Mouse (Mus musculus): ENCODE results near the gene Cngb1. TPM values are rescaled to one million over a fixed set of nuclear protein-coding genes. Genes with fewer than 3 reads are reported as not detected.
A peak's percentile ranks its signal among the peaks of the same experiment; 100 is the strongest.

The Cngb1 gene
- under 1 TPM; 0.27 to 0.73 TPM for total RNA-seq (2021)
- long read RNA-seq, experiment 1: 0 reads
- long read RNA-seq, experiment 2: 0 reads

DNA sequence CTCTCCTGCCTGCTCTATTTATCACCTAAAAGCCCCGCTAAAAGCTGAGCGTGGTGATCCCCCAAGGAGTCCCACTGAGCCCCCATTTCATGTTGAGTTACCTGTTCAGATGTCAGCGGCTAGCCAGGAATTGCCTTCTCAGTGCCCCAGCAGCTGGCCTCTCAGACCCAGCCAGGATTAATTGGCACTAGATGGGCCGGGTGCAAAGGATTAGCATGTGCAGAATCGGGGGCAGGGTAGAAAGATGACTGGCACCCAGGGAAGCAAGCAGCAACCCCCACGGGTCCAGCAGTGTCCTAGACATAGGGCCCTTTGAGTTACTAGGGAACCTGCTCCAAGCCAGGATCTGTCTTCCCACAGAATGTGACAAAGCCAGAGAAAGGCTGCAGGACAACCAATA lies at the start of gene Cngb1:
Cngb1 (minus strand) TSS at position 155 of the 400 bp plus-strand sequence.
- no peak for DNase-seq

DNA sequence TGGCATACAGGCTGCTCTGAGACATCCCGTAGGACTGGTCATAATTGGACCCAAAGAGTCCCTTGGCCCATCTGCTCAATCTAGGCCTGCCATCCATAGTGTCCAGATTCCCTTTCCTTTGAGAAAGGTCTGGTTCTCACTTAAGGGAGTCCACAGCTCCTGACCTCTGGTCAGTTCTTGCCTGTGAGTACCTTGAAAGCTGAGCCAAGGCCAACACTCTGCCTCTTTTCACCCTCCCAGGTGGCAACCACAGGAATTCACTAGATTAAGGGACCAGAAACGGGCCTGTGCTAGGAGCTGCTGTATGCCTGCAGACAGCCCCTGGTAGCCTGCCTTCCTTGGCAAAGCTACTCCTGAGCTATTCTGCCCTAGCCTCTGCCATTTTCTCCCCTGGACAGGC lies 48.2 kb upstream of the Cngb1 start:
- no peak for DNase-seq

DNA sequence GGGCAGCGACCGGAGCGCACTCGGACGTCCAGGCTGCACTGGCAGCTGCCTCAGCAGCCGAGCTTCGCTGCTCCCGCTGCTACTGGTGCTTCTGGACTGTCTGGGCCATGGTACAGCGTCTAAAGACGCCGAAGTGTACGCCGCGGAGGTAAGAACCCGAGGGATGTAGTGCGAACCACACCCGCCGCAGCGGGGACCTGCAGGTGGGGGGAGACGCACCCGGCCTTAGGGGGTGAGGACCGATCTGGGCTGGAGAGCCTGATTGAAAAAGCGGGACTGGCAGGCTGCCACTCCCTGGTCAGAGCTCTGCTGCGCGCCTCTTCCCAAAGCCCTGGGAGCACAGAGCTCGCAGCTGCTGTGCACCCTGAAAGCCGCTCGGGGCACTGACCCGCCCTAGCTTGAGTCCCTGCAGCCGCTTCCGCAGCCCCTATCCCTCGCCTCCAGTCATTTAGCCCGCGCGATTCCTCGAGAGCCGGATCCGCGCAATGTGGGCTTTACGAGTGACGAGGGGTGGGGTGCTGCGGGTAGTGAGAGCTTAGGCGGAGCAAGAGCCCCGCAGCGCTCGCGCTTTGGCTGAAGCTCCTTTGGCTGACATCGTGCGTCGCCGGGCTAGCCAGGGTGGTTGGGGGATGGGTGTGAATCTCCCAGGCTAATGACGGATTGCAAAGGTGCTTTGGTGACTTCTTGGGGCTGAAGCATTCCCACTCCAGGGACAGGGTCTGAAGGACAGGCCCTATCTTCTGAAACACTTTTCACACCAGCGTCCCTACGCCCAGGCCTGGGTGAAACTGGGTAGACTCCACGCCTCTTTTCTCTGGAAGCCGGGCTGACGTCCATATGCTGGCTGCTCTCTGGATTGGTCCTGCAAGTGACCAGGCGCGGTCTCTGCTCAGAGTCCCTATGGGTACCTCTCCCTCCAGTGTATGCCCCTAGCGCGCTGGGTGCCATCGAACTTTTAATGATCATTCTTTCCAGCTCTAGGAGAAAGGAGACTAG lies 46.8 kb upstream of the Cngb1 start:
- DNase-seq: peak; percentile 61

DNA sequence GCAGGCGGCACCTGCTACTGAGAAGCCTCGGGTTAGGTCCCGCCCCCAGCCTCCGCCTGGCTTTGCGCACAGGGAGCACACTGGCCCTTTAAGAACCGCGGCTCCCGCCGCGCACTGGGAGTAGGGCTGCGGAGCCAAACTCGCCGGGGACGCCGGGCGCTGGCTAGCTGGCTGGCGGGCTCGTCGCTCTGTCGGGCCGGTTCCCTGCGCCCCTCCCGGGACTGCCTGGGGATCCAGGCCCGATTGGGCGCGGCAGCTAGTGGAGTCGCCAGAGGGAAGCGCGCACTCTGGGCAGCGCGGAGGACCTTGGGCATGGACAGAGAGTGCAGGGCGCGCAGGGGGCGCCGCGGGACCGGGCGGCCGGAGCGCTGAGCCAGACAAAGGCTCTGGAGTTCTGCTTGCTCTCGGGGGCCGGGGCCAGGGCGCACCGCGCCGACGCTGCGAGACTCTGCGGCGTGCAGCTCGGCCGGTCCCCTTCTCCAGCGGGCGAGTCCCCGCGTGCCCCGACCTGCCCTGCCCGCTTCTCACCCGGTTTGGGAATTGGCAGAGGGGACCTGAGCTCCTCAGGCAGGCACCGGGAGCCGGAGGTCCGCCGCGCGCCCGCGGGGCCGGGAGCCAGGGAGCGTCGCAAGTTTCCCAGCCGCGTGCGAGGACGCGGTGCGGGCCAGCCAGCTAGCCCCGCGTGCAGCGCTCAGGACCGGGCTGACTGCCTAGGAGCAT lies 45.9 kb upstream of the Cngb1 start, which contains the start of gene Mmp15:
Mmp15 (plus strand) TSS at position 118 of the 720 bp plus-strand sequence.
- DNase-seq: peak; percentile 77

DNA sequence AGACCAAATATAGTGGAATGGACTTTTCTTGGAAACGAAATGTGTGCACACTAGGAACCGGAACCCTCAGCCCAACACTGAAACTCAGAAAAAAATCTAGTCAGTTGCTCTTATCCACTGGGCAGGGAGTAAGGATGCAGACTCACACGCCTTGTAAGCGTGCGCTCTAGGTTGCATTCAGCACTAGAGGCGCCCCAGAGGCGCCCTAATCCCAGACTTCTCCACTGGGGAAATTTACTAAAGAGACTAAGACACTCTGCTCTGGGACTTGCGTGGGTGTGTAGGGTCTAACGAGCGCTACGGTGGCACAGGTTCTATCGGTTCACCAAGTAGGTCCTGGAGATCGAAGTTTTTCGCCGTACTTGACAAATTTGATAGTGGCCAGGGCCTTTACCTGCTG lies 45.1 kb upstream of the Cngb1 start:
- DNase-seq: no peak

DNA sequence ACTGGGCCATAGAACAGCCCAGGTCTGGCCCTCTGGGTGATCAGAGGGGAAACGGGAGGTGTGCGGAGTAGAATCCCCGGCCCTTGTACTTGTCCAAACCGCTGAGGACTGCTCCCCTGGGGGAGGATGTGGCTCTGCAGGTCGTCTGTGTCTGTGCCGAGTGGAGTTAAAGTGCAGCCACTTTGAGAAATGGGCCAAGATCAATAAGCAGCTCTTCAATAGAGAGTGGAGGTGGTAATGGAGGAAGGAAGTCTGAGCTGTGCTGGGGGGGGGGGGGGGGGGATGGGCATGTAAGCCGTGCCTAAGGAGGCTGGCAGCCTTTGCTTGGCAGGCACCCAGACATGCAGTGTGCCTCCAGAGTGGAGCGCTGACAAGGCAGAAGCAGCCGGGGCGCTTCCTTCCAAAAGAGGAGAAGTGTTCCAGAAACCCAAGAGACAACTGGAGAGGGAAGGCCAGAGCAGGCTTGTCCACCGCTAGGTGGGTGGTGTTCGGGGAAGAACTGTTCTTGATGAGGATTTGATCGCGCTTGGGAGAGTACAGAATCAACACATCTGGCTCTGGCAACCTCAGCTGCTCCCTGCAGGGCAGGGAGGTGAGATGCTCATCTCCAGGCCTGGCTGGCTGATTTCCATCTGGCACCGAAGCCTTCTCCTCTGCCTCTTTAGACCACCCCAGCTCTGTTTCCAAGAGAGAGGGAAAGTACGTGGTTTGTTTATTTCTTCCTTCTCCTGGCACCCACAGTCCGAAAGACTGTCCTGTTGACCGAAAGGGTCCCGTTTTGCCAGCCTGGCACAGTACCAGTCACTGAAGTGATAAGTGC lies 42.6 kb upstream of the Cngb1 start:
- peak; percentile 66 for DNase-seq

DNA sequence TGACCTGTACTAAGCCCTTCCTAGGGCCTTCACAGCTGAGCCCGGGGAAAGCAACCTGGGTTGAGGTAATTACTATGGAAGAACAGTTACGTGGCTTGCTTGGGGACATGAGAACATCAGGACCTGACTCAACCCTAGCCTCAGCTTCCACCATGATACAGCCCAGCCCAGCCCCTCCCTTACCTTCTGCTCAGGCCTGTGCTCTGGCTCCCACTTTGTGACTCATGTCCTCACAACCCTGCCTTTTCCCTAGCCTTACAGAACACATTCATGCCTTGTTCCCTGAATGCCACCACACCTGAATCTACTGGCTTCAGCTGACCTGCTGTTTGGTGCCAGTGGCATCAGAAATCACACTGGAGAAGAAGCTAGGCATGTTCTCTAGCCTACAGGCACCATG lies 42.0 kb upstream of the Cngb1 start:
- no peak for DNase-seq

DNA sequence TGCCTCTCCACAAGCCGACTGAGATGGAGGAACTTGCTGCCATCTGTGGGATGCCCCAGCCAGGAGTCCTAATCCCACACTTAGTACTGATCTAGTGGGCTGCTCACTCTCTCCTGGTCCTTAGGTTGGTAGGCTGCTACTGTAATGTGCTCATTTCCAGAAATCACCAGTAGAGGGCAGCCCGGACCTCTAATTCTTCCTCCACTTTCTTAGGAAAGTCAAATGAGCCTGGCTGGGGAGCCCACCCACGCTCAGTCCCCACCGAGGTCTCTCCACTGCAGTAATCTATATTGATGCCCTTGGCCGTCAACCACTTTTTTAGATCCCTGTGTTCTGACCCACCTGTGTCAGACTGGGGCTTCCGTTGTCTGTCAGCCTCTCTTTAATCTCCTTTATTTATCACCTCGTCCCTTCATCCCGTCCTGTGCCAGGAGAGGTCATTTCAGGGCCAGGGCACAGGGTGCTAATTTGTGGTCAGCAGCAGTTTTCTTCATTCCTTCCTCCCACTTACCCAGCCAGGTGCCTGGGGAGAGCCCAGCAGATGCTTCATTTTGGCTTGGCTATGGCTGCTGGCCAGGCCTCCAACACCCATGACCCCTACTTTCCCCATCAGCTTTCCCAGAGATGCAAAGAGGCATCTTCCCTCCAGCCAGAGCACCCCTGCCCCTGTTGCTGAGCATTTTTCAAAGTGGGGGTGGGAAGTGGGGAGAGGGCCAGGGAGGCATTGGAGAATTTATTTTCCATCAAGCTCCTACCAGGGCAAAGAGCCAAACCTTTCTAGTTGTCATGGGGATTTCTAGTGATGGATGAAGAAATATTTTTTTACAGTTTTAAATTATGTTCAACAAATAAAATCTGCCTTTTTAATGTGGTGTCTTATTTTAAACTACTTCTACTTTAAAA lies 40.5 kb upstream of the Cngb1 start:
- peak; percentile 73 for DNase-seq

DNA sequence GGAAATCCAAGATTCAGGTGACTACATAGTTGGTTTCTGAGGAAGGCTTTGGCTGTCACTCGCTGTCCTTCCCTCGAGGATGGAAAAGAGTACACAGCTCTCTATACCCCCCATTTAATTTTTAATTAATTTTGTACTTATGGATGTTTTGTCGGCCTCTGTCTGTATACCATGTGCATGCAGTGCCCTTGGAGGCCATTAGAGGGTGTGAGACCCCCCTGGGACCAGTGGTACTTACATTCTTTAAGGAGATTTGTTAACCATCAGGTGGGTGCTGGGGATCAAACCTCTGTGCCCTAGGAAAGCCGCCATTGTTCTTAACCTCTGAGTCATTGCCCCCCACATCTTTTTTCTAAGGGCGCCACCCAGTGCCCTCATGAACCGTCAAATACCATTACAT lies 38.3 kb upstream of the Cngb1 start:
- no peak for DNase-seq

DNA sequence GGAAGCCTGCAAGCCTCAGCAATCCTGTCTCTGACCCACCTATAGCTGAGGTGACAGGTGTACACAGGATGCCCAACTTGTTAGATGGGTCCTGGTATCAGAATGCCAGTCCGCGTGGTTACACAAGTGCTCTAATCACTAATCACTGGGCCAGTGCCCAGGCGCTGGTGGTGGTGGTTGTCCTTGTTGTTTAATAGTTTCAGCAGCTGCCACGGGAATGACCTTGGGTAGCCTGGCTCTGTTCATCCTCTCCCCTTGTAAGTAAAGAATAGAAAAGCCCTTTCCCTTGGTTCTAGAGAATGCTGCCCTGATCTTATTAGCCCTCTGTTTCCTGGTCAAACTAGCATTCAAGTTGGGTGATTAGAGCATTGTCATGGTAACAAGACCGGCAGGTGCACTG lies 35.3 kb upstream of the Cngb1 start:
- no peak for DNase-seq

DNA sequence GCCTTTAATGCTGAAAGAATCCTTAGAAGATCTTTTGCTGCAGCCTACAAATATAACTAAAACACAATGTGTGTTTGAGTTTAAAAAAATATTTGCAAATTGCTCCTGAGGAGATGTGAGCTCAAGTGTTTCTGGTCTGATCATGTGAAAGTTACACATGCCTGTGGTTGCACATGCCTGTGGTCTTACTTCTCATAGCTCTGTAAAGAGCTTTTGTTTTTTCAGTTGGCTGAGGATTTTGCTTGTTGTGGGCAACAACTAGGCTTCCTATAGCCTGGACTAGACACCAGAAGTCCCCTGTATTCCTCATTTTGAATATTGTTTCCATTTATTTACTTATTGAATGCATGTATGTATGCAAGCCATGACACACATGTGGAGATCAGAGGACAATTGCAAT lies 30.0 kb upstream of the Cngb1 start:
- DNase-seq: no peak

DNA sequence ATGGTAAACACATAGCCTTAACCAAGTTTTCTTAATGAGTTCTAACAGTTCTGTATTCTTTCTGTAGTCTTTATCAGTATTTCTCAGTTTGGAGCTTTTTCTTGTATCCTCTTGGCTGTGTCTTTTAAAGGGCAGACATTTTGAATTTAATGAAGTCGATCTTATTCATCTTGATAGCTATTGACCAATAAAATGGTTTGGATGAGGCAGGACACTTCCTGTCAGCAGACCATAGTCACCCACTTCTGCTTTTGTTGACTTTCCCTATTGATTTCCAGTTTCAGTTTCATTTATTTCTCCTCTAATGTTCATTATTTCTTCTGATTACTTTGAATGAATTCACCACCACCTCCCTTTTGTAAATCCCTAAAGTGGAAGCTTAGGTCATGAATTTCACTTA lies 29.3 kb upstream of the Cngb1 start:
- DNase-seq: no peak

DNA sequence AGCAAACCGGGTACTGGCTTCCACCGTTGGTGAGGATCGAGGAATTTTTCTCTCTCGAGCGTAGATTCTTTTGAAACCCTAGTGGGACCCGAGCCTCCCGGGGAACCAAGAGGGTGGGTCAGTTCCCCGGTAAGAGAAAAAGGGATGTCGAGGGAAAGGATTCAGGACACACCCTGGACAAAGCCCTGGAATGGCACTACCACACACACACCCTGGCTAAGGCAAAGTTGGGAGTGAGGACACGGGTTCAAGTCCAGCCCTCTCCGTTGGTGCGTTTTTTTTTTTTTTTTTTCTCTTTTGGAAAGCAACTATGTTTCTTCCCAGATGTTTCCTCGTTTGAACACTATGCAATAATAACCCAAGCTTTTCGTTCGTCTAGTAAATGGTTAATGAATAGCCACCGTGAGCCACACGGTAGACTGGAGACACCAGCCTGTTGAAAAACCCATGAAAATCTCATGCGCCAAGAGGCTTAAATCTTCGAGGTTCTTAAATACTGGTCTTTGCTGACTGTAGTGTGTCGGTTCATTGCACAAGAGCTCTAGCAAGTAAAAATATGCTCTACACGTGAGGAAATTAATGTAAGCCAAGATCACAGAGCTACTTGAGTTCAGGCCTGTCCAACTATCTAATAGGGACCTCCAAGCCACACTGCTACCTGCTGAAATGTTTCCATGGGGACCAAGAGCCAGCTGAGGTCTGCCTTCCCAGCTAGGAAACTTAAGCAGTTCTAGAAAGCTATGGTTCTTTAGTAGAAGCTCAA lies 26.2 kb upstream of the Cngb1 start:
- DNase-seq: no peak

DNA sequence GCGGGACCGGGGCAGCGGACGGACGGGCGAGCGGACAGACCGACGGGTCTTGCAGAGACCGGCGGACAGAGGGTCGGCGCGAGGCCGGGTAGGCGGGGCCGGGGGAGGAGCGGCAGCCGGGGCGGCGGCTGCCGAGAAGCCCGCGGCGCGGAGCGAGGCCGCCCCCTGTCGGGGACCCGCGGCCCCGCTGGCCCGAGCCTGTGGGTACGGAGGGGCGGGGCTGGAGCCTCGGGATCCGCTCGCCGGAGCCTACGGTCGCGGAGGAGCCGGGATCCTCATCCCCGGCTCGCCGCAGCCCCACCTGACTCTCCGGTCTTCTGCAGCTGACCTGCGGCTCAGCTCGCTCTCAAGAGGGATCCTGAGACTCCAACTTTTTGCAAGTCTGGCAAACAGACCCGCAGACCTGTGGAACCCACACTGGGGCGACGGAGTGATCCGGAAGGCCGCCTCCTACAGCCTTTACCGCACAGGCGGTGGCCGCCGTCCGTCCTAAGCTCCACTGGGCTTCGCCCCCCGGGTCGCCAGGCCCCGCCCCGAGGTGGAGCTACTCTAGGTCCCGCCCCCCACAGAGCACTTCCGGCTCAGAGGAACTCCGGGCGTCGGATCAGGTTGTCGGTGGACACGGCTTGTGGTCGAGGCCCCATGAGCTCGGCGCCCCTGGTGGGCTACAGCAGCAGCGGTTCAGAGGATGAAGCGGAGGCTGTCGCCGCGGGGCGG lies 25.5 kb upstream of the Cngb1 start, which contains the start of the genes Zfp319 and Usb1:
Zfp319 (minus strand) TSS at position 231 of the 717 bp plus-strand sequence.
Usb1 (plus strand) TSS at position 565 of the 717 bp plus-strand sequence.
- peak; percentile 98 for DNase-seq

DNA sequence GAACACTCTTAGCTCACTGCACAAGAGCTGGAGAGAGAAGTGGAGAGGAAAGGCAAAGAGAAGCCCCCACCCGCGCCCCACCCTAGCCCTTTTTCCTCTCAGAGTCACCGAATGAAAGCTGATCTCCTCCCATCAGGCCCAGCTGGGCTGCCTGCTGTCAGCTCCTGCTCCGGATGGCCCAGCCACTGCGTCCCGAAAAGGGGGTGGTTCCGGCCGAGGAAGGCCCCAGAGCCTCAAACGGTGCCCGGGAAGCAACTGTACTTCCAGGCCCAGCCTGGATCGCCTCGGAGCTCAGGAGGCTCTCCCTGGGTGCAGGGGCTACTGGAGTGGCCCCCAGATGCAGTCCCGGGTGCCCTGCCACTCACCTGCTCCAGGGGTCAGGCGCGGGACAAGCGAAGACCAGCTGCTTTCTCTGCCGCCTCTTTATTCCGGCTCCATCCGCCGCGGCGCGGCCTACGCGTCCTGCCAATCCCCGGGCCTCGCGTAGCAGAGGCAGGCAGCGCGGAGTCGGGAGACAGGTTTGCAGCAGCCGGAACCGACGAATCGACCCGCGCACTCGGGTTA lies 24.9 kb upstream of the Cngb1 start:
- peak; percentile 73 for DNase-seq

DNA sequence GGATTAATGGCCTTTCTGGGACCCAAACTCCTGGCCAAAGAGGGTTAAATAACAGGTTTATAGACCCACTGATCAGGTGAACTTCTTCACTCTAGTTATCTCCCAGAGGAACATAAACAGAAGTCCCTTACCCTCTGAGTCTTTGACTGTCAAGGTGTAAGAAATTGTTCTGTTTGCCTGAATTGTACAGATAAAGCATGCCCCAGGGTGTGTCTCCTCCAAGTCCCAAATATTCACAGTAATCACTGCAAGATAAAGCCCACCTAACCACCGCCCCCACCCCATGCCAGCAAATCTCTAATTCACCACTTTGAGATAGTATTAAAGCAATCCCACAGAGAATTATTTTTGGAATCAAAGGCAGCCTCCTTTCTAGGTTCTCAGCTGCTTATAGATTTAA lies 24.0 kb upstream of the Cngb1 start:
- DNase-seq: no peak

DNA sequence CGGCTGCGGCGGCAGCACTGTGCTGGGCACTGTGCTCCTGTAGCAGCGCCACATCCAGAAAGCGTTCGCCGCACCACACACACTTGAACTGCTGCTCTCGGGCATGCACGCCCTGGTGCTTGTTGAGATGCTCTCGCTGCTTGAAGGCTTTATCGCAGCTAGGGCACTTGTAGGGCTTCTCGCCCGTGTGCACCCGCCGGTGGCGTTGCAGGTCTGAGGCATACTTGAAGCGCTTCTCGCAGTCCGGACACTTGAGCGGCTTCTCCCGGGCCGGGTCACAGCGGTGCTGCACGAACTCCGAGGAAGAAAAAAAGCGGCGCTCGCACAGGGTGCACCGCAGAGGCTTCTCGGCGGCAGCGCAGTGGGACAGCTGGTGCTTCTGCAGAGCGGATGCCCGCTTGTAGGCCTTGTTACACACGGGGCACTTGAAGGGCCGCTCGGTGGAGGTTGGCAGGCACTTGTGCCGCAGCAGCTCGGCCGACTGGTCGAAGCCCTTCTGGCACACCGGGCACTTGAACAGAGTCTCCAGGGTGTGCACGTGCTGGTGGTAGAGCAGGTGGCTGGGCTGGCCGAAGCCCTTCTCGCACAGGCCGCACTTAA lies 21.6 kb upstream of the Cngb1 start:
- no peak for DNase-seq

DNA sequence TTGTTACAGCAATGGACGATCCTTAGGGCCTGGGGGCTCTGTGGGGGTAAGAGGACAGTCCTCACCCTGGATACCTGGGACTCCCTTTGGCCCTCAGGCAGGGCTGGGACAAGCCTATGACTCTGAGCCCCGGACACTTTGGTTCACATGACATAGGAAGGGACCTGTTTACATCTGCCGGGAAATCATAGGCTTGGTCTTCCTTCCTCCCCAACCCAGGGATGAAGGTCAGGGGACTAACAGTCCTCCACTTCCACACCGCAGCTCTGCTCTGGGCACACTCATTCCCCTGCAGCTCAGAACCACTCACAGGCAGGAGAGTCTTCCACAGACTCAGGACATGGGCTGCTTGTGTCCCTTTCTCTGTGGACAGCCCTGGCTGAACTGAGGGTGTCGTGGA lies 20.4 kb upstream of the Cngb1 start:
- DNase-seq: no peak

DNA sequence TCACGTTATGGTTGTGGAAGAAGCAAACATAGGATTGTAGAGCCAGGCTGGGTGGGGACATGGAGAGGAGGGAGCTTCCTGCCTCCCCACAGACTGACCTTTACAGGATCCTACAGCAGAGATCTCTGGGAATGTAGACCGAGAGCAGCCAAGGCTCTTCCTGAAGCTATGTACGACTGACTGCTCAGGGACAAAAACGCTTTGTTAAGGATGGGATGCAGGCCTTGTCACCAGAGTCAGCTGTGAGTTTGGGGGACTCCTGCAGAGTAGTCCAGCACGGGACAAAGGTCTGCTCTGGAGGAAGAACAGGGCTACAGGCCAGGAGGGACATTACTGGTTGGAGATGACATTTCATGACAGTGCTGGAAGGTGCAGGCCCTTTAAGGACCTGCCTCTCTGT lies 18.3 kb upstream of the Cngb1 start:
- DNase-seq: no peak
